Comparison of ENCODE assay signal across 10 mouse cellular contexts in the genomic region with DNA sequence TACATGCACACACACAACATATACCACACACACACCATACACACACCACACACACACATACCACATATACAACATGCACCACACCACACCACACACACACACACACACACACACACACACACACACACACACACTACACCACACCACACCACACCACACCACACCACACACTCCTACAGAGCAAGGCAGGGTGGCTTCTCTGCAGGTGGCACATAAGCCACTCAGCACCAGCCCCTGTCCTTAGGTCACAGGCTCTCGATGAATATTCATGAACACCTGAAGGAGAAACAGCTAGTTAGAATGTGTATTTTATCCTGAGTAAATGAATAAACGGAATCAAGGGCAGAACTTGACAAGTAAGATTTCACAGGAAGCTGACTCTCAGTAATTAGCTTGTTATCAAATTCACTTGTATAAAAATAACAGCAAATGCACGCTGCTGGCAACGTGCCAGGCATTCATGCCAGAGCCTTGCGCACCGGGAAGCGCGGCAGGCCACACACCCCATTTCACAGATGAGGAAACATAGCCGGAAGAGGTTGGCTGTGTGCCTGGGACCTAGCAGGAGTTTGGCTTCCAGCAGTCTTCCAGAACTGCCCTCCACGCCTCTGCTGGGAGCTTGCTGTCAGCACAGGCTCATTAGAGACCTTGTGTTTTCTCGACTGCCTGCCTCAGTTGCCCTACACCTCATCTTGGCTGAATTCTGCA. TPM values are rescaled to one million over a fixed set of nuclear protein-coding genes. Genes with fewer than 3 reads are reported as not detected.
DNase-seq lines count a peak whose midpoint lies in the region; ATAC-seq lines count a peak whose summit lies in the region.
"Had no signal": no experiment of that assay in that cellular context is flagged by ENCODE, and none has a peak within 500 bp of the region (broad histone marks: within the 10 kb centered on the region; RNA-seq: fewer than 3 reads in every experiment).

No protein-coding gene starts in this region.

- H3K27me3 ChIP-seq in neural tube, embryonic 15.5 days (replicated peaks) = no peaks in the 10 kb centered on the region
- H3K27me3 ChIP-seq: CH12.LX had no signal

- H3K4me1 ChIP-seq in neural tube, embryonic 15.5 days = peaks cover 26% of the 10 kb centered on the region

- no peak overlapping the region for H3K9ac ChIP-seq in neural tube, embryonic 15.5 days (replicated peaks)

- DNase-seq in layer of hippocampus, adult 11-12 months (ENCODE audit: low spot score) = peak; percentile 66
- no peak for DNase-seq in layer of hippocampus, adult 9-10 months (ENCODE audit: low spot score)
- peak; percentile 54 to 74 for DNase-seq in cerebellum, postnatal 25 days
- peak; percentile 63 to 83 for DNase-seq in heart, adult 9 months (ENCODE audit: low spot score in 2 of 2)
- peak; percentile 94 to 95 for DNase-seq in kidney, adult 8-10 months
- DNase-seq in lung, adult 18-20 months = peak; percentile 83 to 87
- DNase-seq in T-cell, adult 2 months (ENCODE audit: low spot score) = no peak

- H3K36me3 ChIP-seq in neural tube, embryonic 15.5 days = no peaks in the 10 kb centered on the region

- no peak overlapping the region for H3K4me2 ChIP-seq in neural tube, embryonic 15.5 days

- H3K9me3 ChIP-seq in neural tube, embryonic 15.5 days (replicated peaks) = no peaks in the 10 kb centered on the region

- H3K4me3 ChIP-seq in neural tube, embryonic 15.5 days (replicated peaks) = no peak overlapping the region
- H3K4me3 ChIP-seq: erythroblast, embryonic 14.5 days had no signal

- H3K27ac ChIP-seq in neural tube, embryonic 15.5 days (replicated peaks) = no peak overlapping the region

- peak; percentile 32; the same call in 1 of the 2 replicates for ATAC-seq in neural tube, embryonic 15.5 days (ENCODE audit: low FRiP score)

- WGBS in neural tube, embryonic 15.5 days = 19% methylated on average over 11 of the region's 11 CpGs

RNA-seq across cellular contexts. Expression of a gene that starts 54.8 kb away (rescaled TPM):
- 5.2 and 5.7 TPM in 2 replicates for polyA plus RNA-seq in neural tube, embryonic 15.5 days (2015; fragmentation: Nextera tagmentation; extraction: Ambion mirVana)

Comparison
In these comparisons a context has a peak if more than half of its experiments do, and no peak if none do; other contexts are left out.
1. DNase-seq: peak in layer of hippocampus, adult 11-12 months (single experiment), cerebellum, postnatal 25 days (2 of 2), heart, adult 9 months (2 of 2), kidney, adult 8-10 months (2 of 2) and lung, adult 18-20 months (2 of 2); none in layer of hippocampus, adult 9-10 months (single experiment) and T-cell, adult 2 months (single experiment).